Mouse (Mus musculus) bone marrow macrophage, adult 2 months (primary cell): ENCODE data around the gene Pde2a.
A peak's percentile ranks its signal among the peaks of the same experiment; 100 is the strongest.

Source experiments
- CTCF ChIP-seq: IDR thresholded peaks from 2 replicates; pipeline ENCODE4 v1.5.1; 2012; ENCODE audit warnings: low read depth, mild to moderate bottlenecking, low read length, moderate library complexity
- POLR2A ChIP-seq: IDR thresholded peaks from 2 replicates; pipeline ENCODE4 v1.6.1; 2012; ENCODE audit warnings: mild to moderate bottlenecking, low read depth, low read length, borderline replicate concordance

DNA sequence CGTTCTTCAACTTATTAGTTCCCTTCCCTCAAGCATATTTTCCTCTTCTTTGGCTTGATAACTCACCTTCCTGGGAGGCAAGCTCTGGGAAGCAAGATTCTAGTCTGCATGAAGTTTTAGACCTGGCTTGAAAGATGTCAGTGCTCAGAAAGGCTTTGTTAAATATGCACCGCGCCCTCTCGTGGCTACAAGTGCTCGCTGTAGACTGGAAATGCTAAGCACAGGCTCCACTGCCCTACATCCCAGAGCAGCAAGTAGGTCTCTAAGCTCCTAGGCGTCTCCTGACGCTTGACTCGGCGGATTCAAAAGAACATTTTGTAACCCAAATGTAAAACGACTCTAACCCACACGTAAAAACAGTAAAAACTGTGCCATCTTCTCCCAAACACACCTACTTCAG lies 119.6 kb downstream of the Pde2a start:
- TF ChIP-seq POLR2A = no peak
- TF ChIP-seq CTCF = peak; percentile 63
